Comparison of ENCODE assay signal across 18 mouse cellular contexts in the genomic region with DNA sequence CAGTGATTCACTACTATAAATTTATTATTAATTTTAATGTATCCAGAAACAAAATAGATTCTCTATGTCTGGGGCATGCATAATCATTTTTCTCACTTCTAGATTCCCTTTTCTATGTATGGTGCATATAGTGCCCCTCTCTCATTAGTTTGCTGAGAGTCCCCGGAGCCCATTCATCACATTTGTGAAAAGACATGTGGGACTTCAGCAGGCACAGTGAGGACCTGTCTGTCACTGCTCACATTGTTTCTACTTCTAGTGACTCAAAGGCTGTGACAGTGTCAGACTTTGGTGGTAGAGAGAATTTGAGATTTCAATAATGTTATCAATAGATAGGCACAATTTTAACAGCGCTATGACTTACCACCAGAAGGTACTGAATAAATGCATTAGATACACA.
"Had no signal": no experiment of that assay in that cellular context is flagged by ENCODE, and none has a peak within 500 bp of the region (broad histone marks: within the 10 kb centered on the region; RNA-seq: fewer than 3 reads in every experiment).

No protein-coding gene starts in this region.

- H3K27me3 ChIP-seq: midbrain, embryonic 13.5 days; midbrain, embryonic 15.5 days; neural tube, embryonic 13.5 days; neural tube, embryonic 15.5 days had no signal

- DNase-seq: lung, adult 18-20 months; lung, embryonic 14.5 days; lung, postnatal 10 days; lung, postnatal 4 days; retina, postnatal 1 day; right cerebral cortex, adult 18-20 months; right cerebral cortex, postnatal 25 days; right cerebral cortex, postnatal 4 days; spleen, adult 18-20 months; thymus, adult 18-20 months; thymus, postnatal 14 days; thymus, postnatal 36 days had no signal

- H3K4me2 ChIP-seq: lung, embryonic 14.5 days; midbrain, embryonic 11.5 days; midbrain, embryonic 13.5 days; midbrain, embryonic 15.5 days; neural tube, embryonic 13.5 days; neural tube, embryonic 15.5 days had no signal

- H3K27ac ChIP-seq: midbrain, embryonic 13.5 days; midbrain, embryonic 15.5 days; neural tube, embryonic 13.5 days; neural tube, embryonic 15.5 days had no signal

- ATAC-seq: midbrain, embryonic 13.5 days; midbrain, embryonic 15.5 days had no signal

- H3K4me3 ChIP-seq: midbrain, embryonic 13.5 days; midbrain, embryonic 15.5 days; myocyte; neural tube, embryonic 13.5 days; neural tube, embryonic 15.5 days had no signal

- H3K36me3 ChIP-seq: midbrain, embryonic 13.5 days; midbrain, embryonic 15.5 days; neural tube, embryonic 13.5 days; neural tube, embryonic 15.5 days had no signal

- H3K9me3 ChIP-seq: neural tube, embryonic 13.5 days; neural tube, embryonic 15.5 days had no signal

- H3K4me1 ChIP-seq: midbrain, embryonic 13.5 days; midbrain, embryonic 15.5 days; neural tube, embryonic 13.5 days; neural tube, embryonic 15.5 days had no signal

- H3K9ac ChIP-seq: lung, embryonic 14.5 days; midbrain, embryonic 13.5 days; midbrain, embryonic 15.5 days; neural tube, embryonic 13.5 days; neural tube, embryonic 15.5 days had no signal
